Mouse (Mus musculus): ENCODE data around the gene Mthfd1l.
"Not testable (repeated sequence)": the region's sequence is repeated elsewhere in the genome, so short reads cannot be mapped to it uniquely, and the experiment has no call there.

The Mthfd1l gene

DNA sequence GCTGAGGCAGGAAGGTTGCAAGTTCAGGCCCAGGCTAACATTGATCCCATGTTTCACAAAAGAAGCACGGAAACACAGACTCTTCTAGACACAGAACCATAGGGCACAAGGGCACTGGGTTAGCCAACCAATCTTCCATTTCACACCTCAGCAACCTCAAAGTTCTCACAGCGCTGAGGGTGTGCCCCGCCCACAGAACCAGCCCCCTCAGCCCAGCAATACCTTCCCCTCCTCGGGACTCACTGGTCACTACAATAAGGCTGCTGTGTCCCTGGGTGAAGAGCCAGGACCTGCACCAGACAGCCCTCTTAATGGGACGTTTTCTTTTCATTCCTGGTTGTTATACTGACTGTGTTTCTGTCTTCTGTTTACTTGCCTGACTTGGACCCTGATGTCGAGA is 181.1 kb downstream of the Mthfd1l start:
- no peak for DNase-seq (ENCODE audit: low spot score)

GRCm38 (mm10) chr10:4155521-4155920 is 182.6 kb downstream of the Mthfd1l start:
- DNase-seq (ENCODE audit: low spot score): no peak

DNA sequence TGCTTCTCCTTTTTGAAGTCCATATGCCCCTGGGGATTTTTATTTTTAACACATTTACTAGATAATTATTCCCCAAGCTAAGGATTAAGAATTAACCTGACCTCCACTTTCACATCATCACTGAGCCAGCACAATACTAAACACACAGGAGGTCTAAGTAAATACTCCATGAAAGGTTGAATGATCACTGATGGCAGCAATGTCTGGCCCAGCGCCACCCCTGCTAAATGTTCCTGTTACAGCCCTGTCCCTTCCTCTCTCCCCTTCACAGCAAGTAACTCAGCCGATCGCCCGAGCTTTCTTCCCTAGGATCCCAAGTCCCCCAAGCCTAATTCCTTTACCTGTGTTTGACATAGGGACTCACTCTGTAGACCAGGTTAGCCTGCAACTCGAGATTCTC is 185.6 kb downstream of the Mthfd1l start:
- no peak for DNase-seq (ENCODE audit: low spot score)

GRCm38 (mm10) chr10:4159541-4160090 is 186.7 kb downstream of the Mthfd1l start:
- DNase-seq (ENCODE audit: low spot score): no peak

DNA sequence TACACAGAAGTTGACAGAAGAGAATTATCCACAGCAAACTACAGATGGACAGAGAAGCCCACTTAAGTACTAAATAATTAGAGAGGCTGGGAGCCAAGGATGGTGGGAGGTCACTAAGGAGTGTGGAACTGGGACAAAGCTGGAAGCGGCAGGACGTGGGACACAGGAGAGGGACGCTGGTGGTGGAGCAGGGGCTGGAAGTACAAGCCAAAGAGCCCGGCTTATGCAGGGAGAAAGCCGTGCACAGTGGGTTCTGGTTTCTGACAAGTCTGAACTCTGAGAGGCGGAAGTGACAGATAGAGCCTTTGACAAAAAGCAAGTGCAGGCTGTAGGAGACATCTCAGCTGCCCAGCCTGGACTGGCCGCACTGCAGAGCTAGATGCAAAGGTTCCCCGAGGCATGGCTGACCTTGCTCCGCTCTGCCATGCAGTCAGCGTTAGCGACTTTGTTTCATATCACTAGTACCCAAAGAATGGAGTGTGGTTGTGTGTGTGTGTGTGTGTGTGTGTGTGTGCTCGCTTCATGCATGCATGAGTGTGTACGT is 187.4 kb downstream of the Mthfd1l start:
- DNase-seq (ENCODE audit: low spot score): no peak

- DNase-seq (ENCODE audit: low spot score): no peak
These were observed 189.1 kb downstream of the Mthfd1l start for GRCm38 (mm10) chr10:4162049-4162448.

DNA sequence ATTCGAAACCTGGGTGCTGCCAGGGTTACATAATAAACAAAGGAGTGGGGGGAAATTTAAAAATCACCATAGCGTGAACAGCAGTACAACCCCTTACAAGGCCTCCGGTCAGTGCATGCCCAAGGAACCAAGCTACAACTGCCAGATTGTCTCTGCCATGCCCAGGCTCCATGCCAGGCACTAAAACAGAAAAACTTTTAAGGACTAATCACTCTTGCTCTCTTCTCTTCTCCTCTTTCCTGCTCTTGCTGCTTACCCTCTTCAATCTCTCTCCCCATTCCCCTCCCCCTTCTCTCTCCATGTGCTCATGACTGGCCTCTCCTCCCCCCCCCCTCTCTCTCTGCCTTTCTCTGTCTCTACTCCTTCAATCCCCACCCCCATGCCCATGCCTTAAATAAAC is 190.1 kb downstream of the Mthfd1l start:
- DNase-seq (ENCODE audit: low spot score): no peak

- DNase-seq (ENCODE audit: low spot score): no peak
These were observed 191.8 kb downstream of the Mthfd1l start for GRCm38 (mm10) chr10:4164681-4165080.

DNA sequence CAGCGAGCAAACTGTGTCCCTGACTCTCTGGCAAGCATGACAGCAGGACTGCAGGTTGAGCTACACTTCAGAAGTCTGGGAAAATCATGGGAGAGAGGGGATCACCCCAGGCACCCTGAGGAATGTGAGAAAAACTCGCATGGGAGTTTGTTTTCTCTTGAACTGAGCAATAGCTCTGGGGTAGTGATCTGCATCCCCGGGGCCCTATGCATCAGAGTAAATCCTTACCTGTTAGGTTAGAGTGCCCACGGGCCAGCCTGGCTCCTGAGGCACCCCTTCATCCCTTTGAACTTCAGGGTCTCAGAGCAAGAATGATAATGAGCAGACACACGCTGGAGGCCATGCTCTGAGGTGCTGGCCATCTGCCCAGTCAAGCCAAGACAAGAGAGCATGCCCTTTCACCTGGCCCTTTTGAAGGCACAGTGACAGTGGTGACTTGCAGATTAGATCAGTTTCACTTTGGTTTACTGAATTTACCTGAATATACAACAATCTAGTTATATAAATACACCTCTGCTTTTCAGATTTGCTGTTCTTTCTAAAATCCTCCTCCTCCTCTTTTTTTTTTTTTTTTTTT is 195.4 kb downstream of the Mthfd1l start:
- no peak for DNase-seq (ENCODE audit: low spot score)

DNA sequence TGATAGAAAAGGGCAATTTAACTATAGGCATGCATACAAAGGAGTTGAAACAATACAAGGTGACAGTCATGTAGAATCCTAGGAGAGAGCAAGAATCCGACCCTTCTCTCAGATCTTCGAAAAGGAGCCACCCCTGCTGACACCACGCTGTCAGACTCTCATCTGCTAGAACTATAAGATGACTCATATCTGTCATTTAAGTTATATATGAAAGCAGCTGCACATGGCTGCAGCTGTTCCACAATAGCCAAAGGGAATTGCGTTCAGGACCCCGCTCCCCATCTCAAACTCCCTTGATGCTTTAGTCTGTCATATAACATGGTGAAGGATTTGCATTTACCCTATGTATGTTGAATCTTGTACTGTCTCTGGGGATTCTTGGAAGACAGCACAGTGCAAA is 201.3 kb downstream of the Mthfd1l start:
- DNase-seq (ENCODE audit: low spot score): no peak

GRCm38 (mm10) chr10:4174717-4175116 is 201.8 kb downstream of the Mthfd1l start:
- no peak for DNase-seq (ENCODE audit: low spot score)

DNA sequence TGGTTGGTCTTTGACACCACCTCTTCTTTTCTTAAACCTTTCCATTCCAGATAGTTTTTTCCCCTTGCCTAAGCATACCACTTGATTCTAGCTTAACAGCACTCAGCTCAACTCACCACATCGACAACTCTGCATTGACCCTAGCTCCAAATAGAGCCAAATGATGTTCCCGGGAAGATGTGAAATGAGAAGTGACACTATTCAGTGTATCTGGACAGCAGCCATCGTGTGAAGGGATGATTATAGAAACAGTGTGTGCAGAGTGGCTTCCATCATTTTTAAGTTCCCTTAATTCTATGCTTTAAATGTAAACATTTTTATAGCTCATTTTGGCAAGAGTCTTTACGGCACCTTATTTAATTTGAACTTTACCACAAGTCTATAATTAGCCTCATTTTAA is 204.4 kb downstream of the Mthfd1l start:
- DNase-seq (ENCODE audit: low spot score): no peak

GRCm38 (mm10) chr10:4179049-4179790 is 206.3 kb downstream of the Mthfd1l start:
- DNase-seq (ENCODE audit: low spot score): no peak

- DNase-seq (ENCODE audit: low spot score): no peak
These were observed 209.0 kb downstream of the Mthfd1l start for GRCm38 (mm10) chr10:4181953-4182352.

DNA sequence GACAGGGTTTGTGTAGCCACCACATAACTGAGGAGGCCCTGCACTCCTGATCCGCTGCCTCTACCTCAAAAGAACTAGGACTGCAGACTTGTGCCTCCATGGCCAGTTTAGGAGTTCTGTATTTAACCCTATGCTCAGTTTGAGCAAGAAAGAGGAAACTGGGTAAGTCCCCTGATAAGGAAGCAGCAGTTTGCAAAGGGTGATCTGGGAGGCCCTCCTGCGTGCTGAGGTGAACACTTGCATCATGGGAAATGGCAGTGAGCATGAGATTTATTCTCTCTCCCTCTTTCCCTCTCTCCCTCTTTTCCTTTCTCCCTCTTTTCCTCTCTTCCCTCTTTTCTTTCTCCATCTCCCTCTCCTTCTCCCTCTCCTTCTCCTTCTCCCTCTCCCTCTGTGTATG is 209.5 kb downstream of the Mthfd1l start:
- no peak for DNase-seq (ENCODE audit: low spot score)

- DNase-seq (ENCODE audit: low spot score): peak; percentile 76
These were observed 215.9 kb downstream of the Mthfd1l start for GRCm38 (mm10) chr10:4188614-4189402.

DNA sequence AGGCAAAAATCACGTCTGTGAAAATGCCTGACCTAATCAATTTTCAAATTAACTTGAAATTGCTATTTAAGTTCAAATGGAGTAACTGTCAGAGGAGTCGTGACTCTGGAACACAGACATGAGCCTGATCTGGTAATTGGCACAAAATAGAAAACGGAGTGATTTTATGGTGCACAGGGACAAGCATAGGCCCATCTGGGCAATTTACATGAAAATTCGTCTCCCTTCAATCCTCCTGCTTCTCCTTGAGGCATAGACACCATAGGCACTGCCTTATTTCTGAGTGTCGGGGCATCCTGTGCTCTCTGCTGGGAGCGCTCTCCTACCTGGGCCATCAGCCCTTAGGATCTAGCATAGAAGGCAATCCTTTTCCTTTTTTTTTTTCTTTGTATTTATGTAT is 216.5 kb downstream of the Mthfd1l start:
- no peak for DNase-seq (ENCODE audit: low spot score)

GRCm38 (mm10) chr10:4198978-4199377 is 226.1 kb downstream of the Mthfd1l start:
- DNase-seq (ENCODE audit: low spot score): no peak

- no peak for DNase-seq (ENCODE audit: low spot score)
These were observed 227.0 kb downstream of the Mthfd1l start for GRCm38 (mm10) chr10:4199926-4200325.

GRCm38 (mm10) chr10:4200546-4201104 is 227.7 kb downstream of the Mthfd1l start:
- DNase-seq (ENCODE audit: low spot score): no peak

DNA sequence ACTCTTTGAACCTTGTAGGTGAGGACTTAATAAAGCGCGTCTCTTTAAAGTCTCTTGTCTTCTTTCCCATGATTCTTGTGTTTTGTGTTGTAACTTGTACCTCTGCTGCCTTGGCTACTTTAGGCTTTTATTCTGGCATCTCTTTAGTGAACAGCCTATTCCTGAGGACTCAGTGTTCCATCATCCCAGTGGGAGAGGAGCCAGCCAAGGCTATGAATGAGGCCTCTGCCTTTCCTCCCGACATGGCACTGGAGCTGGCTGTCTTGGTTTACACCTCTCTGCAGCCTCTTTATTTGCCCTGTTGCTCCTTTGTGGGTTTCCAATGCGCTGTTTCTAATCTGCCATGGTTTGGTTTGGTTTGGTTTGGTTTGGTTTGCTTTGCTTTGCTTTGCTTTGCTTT is 228.2 kb downstream of the Mthfd1l start:
- no peak for DNase-seq (ENCODE audit: low spot score)

DNA sequence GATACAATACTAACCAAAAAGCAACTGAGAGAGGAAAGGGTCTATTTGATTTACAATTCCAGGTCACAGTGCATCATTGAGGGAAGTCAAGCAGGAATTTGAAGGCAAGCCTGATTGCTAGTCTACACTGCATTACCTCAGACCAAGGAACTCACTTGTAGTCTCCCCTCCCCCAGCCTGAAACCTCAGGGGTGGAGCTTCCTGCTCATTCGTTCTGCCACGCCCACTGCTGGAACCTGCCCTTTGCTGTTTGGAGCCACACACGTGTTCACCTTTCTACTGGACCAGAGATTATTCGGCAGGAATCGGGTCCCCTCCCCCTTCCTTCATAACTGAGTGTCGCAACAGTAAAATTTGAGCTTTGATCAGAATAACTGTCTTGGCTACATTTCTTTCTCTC is 230.7 kb downstream of the Mthfd1l start:
- not testable (repeated sequence) for DNase-seq (ENCODE audit: low spot score)
